Comparison of ENCODE assay signal across 27 mouse cellular contexts in genomic region chr19:53383336-53383735, GRCm38 (mm10). TPM values are rescaled to one million over a fixed set of nuclear protein-coding genes. Genes with fewer than 3 reads are reported as not detected.
DNase-seq lines count a peak whose midpoint lies in the region; ATAC-seq and TF ChIP-seq lines count a peak whose summit lies in the region.
"Had no signal": no experiment of that assay in that cellular context is flagged by ENCODE, and none has a peak within 500 bp of the region (broad histone marks: within the 10 kb centered on the region; RNA-seq: fewer than 3 reads in every experiment).

No protein-coding gene starts in this region.

- no peaks in the 10 kb centered on the region for H3K4me1 ChIP-seq in heart, embryonic 10.5 days
- H3K4me1 ChIP-seq in heart, embryonic 12.5 days (replicated peaks) = peaks cover 10% of the 10 kb centered on the region
- H3K4me1 ChIP-seq in MEL (ENCODE audit: control insufficient read depth in 1 of 2, insufficient read depth in 2 of 2, low read length in 2 of 2) = peaks cover 0 to 2% of the 10 kb centered on the region in 2 experiments; a peak in 1 of 4 replicates
- H3K4me1 ChIP-seq in hindbrain, embryonic 14.5 days (replicated peaks; ENCODE audit: control insufficient read depth, insufficient read depth, low read length) = no peaks in the 10 kb centered on the region

- H3K4me2 ChIP-seq in heart, embryonic 12.5 days = no peak overlapping the region
- no peak overlapping the region for H3K4me2 ChIP-seq in hindbrain, embryonic 14.5 days (replicated peaks)

- peaks cover 95% of the 10 kb centered on the region for H3K36me3 ChIP-seq in heart, embryonic 10.5 days
- H3K36me3 ChIP-seq in heart, embryonic 12.5 days = peaks cover 70% of the 10 kb centered on the region
- peaks cover 26 to 79% of the 10 kb centered on the region in 2 experiments for H3K36me3 ChIP-seq in MEL (ENCODE audit: control insufficient read depth in 1 of 2, insufficient read depth in 2 of 2, low read length in 2 of 2)
- peaks cover 88% of the 10 kb centered on the region for H3K36me3 ChIP-seq in hindbrain, embryonic 14.5 days (replicated peaks; ENCODE audit: control insufficient read depth, insufficient read depth)

- no peak for ATAC-seq in heart, embryonic 12.5 days (ENCODE audit: insufficient number of reproducible peaks, low FRiP score)
- ATAC-seq in hindbrain, embryonic 14.5 days (ENCODE audit: low FRiP score) = no peak
- ATAC-seq: activated CD4-positive, CD25-positive, alpha-beta regulatory T cell, adult 4 months; CD4-positive, CD25-positive, alpha-beta regulatory T cell, adult 4 months; Patski had no signal

- no peak for TF ChIP-seq EP300 in MEL (IDR thresholded peaks at IDR 0.05; ENCODE audit: low read depth in 1 of 2, low read length in 2 of 2)

- no peak overlapping the region for H3K27ac ChIP-seq in heart, embryonic 10.5 days
- no peak overlapping the region for H3K27ac ChIP-seq in heart, embryonic 12.5 days (ENCODE audit: poor library complexity, severe bottlenecking)
- H3K27ac ChIP-seq in MEL (ENCODE audit: control insufficient read depth, low read depth, low read length) = no peak overlapping the region
- no peak overlapping the region for H3K27ac ChIP-seq in hindbrain, embryonic 14.5 days

- H3K79me2 ChIP-seq in MEL (ENCODE audit: control insufficient read depth, insufficient read depth, low read length, poor library complexity) = peaks cover 17% of the 10 kb centered on the region

- peak; percentile 76 for DNase-seq in heart, adult 11 months
- DNase-seq in heart, adult 9 months (ENCODE audit: low spot score in 2 of 2) = no peak
- peak; percentile 71 for DNase-seq in heart, embryonic 10.5 days (ENCODE audit: low spot score)
- no peak for DNase-seq in MEL (ENCODE audit: low read depth, low spot score)
- no peak for DNase-seq in hindbrain, embryonic 14.5 days (ENCODE audit: low spot score)
- DNase-seq: adrenal gland, adult 2 months; adrenal gland, adult 8-10 months; adrenal gland, postnatal 10 days; adrenal gland, postnatal 14 days; adrenal gland, postnatal 25 days; adrenal gland, postnatal 36 days; B cell, adult 2 months; cerebellum, adult 11 months; cerebellum, adult 11-12 months; cerebellum, adult 18-20 months had no signal

- H3K9ac ChIP-seq in heart, embryonic 12.5 days = no peak overlapping the region
- no peak overlapping the region for H3K9ac ChIP-seq in MEL (ENCODE audit: control insufficient read depth, low read depth, low read length, poor library complexity, severe bottlenecking)
- no peak overlapping the region for H3K9ac ChIP-seq in hindbrain, embryonic 14.5 days

- 77% methylated on average over 15 of the region's 15 CpGs for WGBS in heart, embryonic 10.5 days
- WGBS in heart, embryonic 12.5 days = 75% methylated on average over 15 of the region's 15 CpGs
- WGBS in hindbrain, embryonic 14.5 days = 97% methylated on average over 15 of the region's 15 CpGs

- no peak for TF ChIP-seq CTCF in MEL (IDR thresholded peaks at IDR 0.05 in 2 of 3, conservative IDR thresholded peaks at IDR 0.05 in 1 of 3; ENCODE audit: control insufficient read depth in 1 of 3, insufficient read depth in 1 of 3, low read depth in 2 of 3, low read length in 3 of 3, poor library complexity in 1 of 3, severe bottlenecking in 1 of 3)

- TF ChIP-seq POLR2A in MEL (IDR thresholded peaks at IDR 0.05; ENCODE audit: control insufficient read depth in 1 of 2, insufficient read depth in 1 of 2, low read depth in 1 of 2, low read length in 2 of 2, poor library complexity in 1 of 2) = no peak

- no peak for TF ChIP-seq RAD21 in MEL (IDR thresholded peaks at IDR 0.05; ENCODE audit: low read depth, low read length)

- H3K4me3 ChIP-seq in heart, embryonic 10.5 days = no peak overlapping the region
- H3K4me3 ChIP-seq in heart, embryonic 12.5 days = no peak overlapping the region
- no peak overlapping the region for H3K4me3 ChIP-seq in MEL (ENCODE audit: control insufficient read depth in 1 of 2, insufficient read depth in 1 of 2, low read depth in 2 of 2, low read length in 2 of 2)
- no peak overlapping the region for H3K4me3 ChIP-seq in hindbrain, embryonic 14.5 days (replicated peaks; ENCODE audit: low read length)

- H3K9me3 ChIP-seq in heart, embryonic 10.5 days = no peaks in the 10 kb centered on the region
- no peaks in the 10 kb centered on the region for H3K9me3 ChIP-seq in heart, embryonic 12.5 days (replicated peaks)
- no peaks in the 10 kb centered on the region for H3K9me3 ChIP-seq in MEL (replicated peaks; ENCODE audit: insufficient read depth, low read length)
- no peaks in the 10 kb centered on the region for H3K9me3 ChIP-seq in hindbrain, embryonic 14.5 days (ENCODE audit: control insufficient read depth, low read length)
- H3K9me3 ChIP-seq: G1E had no signal

- H3K27me3 ChIP-seq in heart, embryonic 10.5 days (ENCODE audit: insufficient read depth, poor library complexity, severe bottlenecking) = no peaks in the 10 kb centered on the region
- H3K27me3 ChIP-seq in heart, embryonic 12.5 days (replicated peaks) = no peaks in the 10 kb centered on the region
- no peaks in the 10 kb centered on the region for H3K27me3 ChIP-seq in MEL (ENCODE audit: control insufficient read depth in 1 of 2, insufficient read depth in 2 of 2, low read length in 2 of 2)
- no peaks in the 10 kb centered on the region for H3K27me3 ChIP-seq in hindbrain, embryonic 14.5 days (ENCODE audit: control insufficient read depth, insufficient read depth, low read length)
- H3K27me3 ChIP-seq: CH12.LX, Patski had no signal

TF ChIP-seq in MEL, 35 proteins besides CTCF, POLR2A, EP300 and RAD21:
- TF ChIP-seq GABPA (IDR thresholded peaks at IDR 0.05; ENCODE audit: low read depth, low read length) = no peak
- no peak for TF ChIP-seq ETS1 (IDR thresholded peaks at IDR 0.05; ENCODE audit: low read depth, low read length)
- 0 out of 2 replicates have a peak, but pooled peaks have one; percentile 39 for TF ChIP-seq POLR2AphosphoS2 (IDR thresholded peaks at IDR 0.05; ENCODE audit: low read length)
- no peak for TF ChIP-seq USF2 (IDR thresholded peaks at IDR 0.05; ENCODE audit: borderline replicate concordance in 1 of 2, insufficient read depth in 1 of 2, low read depth in 1 of 2, low read length in 2 of 2)

RNA-seq across cellular contexts. Expression of gene Smndc1, which starts 7.0 kb away (rescaled TPM):
- 27.6 and 31.7 TPM in 2 replicates for polyA plus RNA-seq in heart, embryonic 10.5 days (2016; fragmentation: Nextera tagmentation; extraction: Ambion mirVana)
- 30.5 and 33.0 TPM in 2 replicates for polyA plus RNA-seq in heart, embryonic 12.5 days (2016; fragmentation: Nextera tagmentation; extraction: Ambion mirVana)
- total RNA-seq in MEL (2012; rRNA removed) = 27.5 and 29.3 TPM in 2 replicates
- 100 to 1,000 TPM; 114 to 166 TPM for polyA plus RNA-seq in MEL (2012; ENCODE audit: insufficient read depth in 1 of 2, insufficient read length in 2 of 2, low read depth in 1 of 2, low replicate concordance in 2 of 2, missing spikeins in 1 of 2)
- polyA plus RNA-seq in hindbrain, embryonic 14.5 days (2014; fragmentation: Nextera tagmentation; extraction: Ambion mirVana) = 35.3 and 35.6 TPM in 2 replicates

RNA-seq across cellular contexts. Expression of gene Gm10197, which starts 11.8 kb away (rescaled TPM):
- not detected in 2 replicates for polyA plus RNA-seq in heart, embryonic 10.5 days (2016; fragmentation: Nextera tagmentation; extraction: Ambion mirVana)
- polyA plus RNA-seq in heart, embryonic 12.5 days (2016; fragmentation: Nextera tagmentation; extraction: Ambion mirVana) = not detected in 2 replicates
- total RNA-seq in MEL (2012; rRNA removed) = 4.8 and 5.4 TPM in 2 replicates
- 10 to 100 TPM in 1 of 2 experiments, not detected in 1; 53.0 TPM for polyA plus RNA-seq in MEL (2012; ENCODE audit: insufficient read depth in 1 of 2, insufficient read length in 2 of 2, low read depth in 1 of 2, low replicate concordance in 2 of 2, missing spikeins in 1 of 2)
- polyA plus RNA-seq in hindbrain, embryonic 14.5 days (2014; fragmentation: Nextera tagmentation; extraction: Ambion mirVana) = 3.9 TPM in 1 of 2 replicates, not detected in the other
- total RNA-seq: adrenal gland, adult 18-20 months; adrenal gland, adult 2 months; adrenal gland, adult 8-10 months; adrenal gland, postnatal 10 days; adrenal gland, postnatal 14 days; adrenal gland, postnatal 25 days; adrenal gland, postnatal 36 days; adrenal gland, postnatal 4 days; ES-E14 had no signal
- polyA plus RNA-seq: activated CD4-positive, CD25-positive, alpha-beta regulatory T cell, adult 4 months; adrenal gland, adult 2 months; brain, embryonic 14.5 days; C2C12; CD4-positive, CD25-positive, alpha-beta regulatory T cell, adult 4 months; cerebellum, adult 2 months; G1E had no signal

Comparison
In these comparisons a context has a peak if more than half of its experiments do, and no peak if none do; other contexts are left out.
1. DNase-seq: peak in heart, adult 11 months (single experiment) and heart, embryonic 10.5 days (single experiment); none in heart, adult 9 months (0 of 2), MEL (single experiment) and hindbrain, embryonic 14.5 days (single experiment).